Mouse (Mus musculus) ES-E14 (cell line): ENCODE measurements at regions not wholly inside any gene's neighbourhood (a gene's known extent, or its start where the extent isn't known, plus 50 kb on each side); places are given as distances from the start of the nearest gene placed in this dataset.

Experiments used
- DNase-seq: peaks from one replicate; pipeline ENCODE4 v3.0.0-alpha.2; 2013; ENCODE audit warnings: low read depth, low spot score
- H3K27ac ChIP-seq: 2 replicates; pipeline ENCODE4 v1.5.1; 2012; ENCODE audit warnings: low read depth, mild to moderate bottlenecking, low read length, moderate library complexity, mixed read lengths; ENCODE audit not compliant: poor library complexity, insufficient read depth, severe bottlenecking
- H3K36me3 ChIP-seq: 2 replicates; pipeline ENCODE4 v1.6.1; 2012; ENCODE audit warnings: mild to moderate bottlenecking, low read length, moderate library complexity, mixed read lengths; ENCODE audit not compliant: control insufficient read depth, poor library complexity, insufficient read depth, severe bottlenecking
- H3K4me1 ChIP-seq, 2 experiments: fragments of 150-350 bp in 1 of 2; sonication (generic) in 1 of 2; 2 replicates each; pipeline ENCODE4 v1.6.1; 2012; ENCODE audit warnings: low read length in 2 of 2, mild to moderate bottlenecking in 1 of 2, mixed read lengths in 1 of 2; ENCODE audit not compliant: control insufficient read depth in 2 of 2, insufficient read depth in 2 of 2, poor library complexity in 1 of 2
- H3K4me3 ChIP-seq, 2 experiments: fragments of 150-350 bp in 1 of 2; sonication (generic) in 1 of 2; 2 replicates each; pipeline ENCODE4 v1.5.1; 2012; ENCODE audit warnings: low read length in 2 of 2, low read depth in 1 of 2, mild to moderate bottlenecking in 1 of 2, mixed read lengths in 1 of 2; ENCODE audit not compliant: insufficient read depth in 1 of 2, poor library complexity in 1 of 2, severe bottlenecking in 1 of 2
- H3K9ac ChIP-seq: 2 replicates; pipeline ENCODE4 v1.6.1; 2012; ENCODE audit warnings: low read depth, mild to moderate bottlenecking, low read length, mixed read lengths; ENCODE audit not compliant: poor library complexity, insufficient read depth, severe bottlenecking
- H3K9me3 ChIP-seq: fragments of 150-350 bp; sonication (generic); 2 replicates; pipeline ENCODE4 v1.6.1; 2012; ENCODE audit warnings: low read depth, mild to moderate bottlenecking, low read length; ENCODE audit not compliant: control insufficient read depth, insufficient read depth
- CHD2 ChIP-seq: IDR thresholded peaks from 2 replicates; pipeline ENCODE4 v1.6.1; 2014; ENCODE audit warnings: mild to moderate bottlenecking, low read depth, low read length, inconsistent platforms
- HCFC1 ChIP-seq: IDR thresholded peaks from 2 replicates; pipeline ENCODE4 v1.6.1; 2012; ENCODE audit warnings: low read length, inconsistent platforms, borderline replicate concordance; ENCODE audit not compliant: insufficient read depth
- MAFK ChIP-seq: IDR thresholded peaks from 2 replicates; pipeline ENCODE4 v1.6.1; 2014; ENCODE audit warnings: mild to moderate bottlenecking, low read depth, low read length, inconsistent platforms; ENCODE audit not compliant: insufficient read depth
- ZC3H11A ChIP-seq: IDR thresholded peaks from 2 replicates; pipeline ENCODE4 v1.6.1; 2012; ENCODE audit warnings: low read depth, mild to moderate bottlenecking, inconsistent platforms, low read length, borderline replicate concordance
- ZNF384 ChIP-seq: IDR thresholded peaks from 2 replicates; pipeline ENCODE4 v1.6.1; 2012; ENCODE audit warnings: low read depth, low read length, inconsistent platforms
- in situ Hi-C, 2 experiments: fragments of 600-800 bp; cut with MboI; formaldehyde crosslinking; loops; one replicate each; pipeline ENCODE4 v1.15.1; 2025; ENCODE audit warnings: low sequenced_read_pairs in 2 of 2, inconsistent platforms in 1 of 2; ENCODE audit not compliant: unreplicated experiment in 2 of 2

DNA sequence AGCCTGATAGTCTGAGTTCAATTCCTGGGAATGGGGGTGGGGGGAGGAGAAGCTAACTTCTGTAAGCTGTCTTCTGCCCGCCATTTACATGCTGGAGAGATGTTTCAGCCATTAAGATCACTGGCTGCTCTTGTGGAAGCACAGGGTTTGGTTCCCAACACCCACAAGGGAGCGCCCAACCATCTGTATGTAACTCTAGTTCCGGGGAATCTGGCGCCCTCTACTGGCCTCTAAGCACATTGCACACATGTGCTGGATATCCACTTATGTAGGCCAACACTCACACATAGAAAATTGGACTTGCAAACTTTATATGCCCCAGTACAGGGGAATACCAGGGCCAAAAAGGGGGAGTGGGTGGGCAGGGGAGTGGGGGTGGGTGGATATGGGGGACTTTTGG is 126.9 kb downstream of the Postn start:
- H3K4me3 ChIP-seq = no peak overlapping the region
- H3K9me3 ChIP-seq = no peaks in the 10 kb centered on the region
- in situ Hi-C loops = no loop called here
- no peak overlapping the region for H3K9ac ChIP-seq
- DNase-seq = peak; percentile 35
- H3K4me1 ChIP-seq = no peaks in the 10 kb centered on the region
- H3K36me3 ChIP-seq = no peaks in the 10 kb centered on the region
- TF ChIP-seq ZC3H11A (peak; percentile 38; the same call in 1 of the 2 replicates), CHD2 (no peak), HCFC1 (no peak)
- no peak overlapping the region for H3K27ac ChIP-seq

DNA sequence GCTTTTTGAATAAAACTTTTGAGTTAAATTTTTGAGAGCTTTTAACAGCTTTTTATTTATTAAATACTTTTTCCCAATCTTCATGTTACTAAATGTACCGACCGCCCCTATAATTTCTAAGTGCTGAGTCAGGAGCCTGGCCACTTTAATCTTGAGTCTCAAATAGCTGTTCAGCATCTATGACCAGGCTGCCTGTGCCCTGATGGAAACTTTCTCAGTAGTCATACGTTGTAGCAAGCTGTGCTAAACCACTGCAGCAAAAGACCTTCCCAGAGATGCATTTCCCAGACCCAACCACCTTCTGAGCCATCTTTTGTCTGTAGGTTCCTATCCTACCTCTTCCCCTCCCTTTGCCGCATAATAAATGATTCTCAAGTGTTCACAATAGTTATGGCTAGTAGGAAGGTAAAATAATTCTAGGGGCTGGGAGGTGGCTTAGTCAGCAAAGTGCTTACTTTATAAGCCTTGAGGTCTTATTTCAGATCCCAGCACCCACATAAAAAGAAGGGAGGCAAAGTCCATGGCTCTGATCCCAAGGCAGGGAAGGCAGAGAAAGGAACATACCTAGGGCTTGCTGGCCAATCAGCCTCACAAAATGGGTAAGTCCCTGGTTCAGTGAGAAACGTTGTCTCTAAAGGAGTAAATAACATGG is 129.5 kb downstream of the Postn start:
- Histone ChIP-seq H3K27ac (no peak overlapping the region), H3K9ac (no peak overlapping the region), H3K4me1 (no peaks in the 10 kb centered on the region), H3K9me3 (no peaks in the 10 kb centered on the region), H3K4me3 (no peak overlapping the region), H3K36me3 (no peaks in the 10 kb centered on the region)
- TF ChIP-seq HCFC1 = no peak
- TF ChIP-seq CHD2 = no peak
- TF ChIP-seq ZC3H11A = no peak
- no peak for TF ChIP-seq MAFK
- no peak for TF ChIP-seq ZNF384
- DNase-seq = no peak
- in situ Hi-C loops = no loop called here

DNA sequence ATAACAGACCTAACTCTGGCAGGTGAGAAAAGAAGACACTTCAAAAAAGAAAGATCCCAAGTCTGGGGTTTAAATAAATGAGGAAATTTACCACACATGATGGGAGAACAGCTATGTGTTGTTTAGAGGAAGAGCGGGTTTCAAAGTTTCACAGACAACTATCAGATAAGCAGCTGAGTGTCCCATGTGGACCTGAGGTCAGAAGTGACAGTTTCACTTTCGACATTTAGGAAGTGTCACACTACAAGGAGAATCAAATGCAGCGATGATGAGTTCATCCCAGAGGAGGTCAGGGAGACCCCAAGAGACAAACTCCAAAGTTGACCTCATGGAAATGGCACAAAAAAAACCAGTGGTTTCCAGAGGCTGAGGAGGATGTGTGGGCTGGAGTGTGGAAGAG is 132.7 kb downstream of the Postn start:
- TF ChIP-seq ZNF384 (no peak), CHD2 (no peak), ZC3H11A (no peak), MAFK (no peak)
- H3K9me3 ChIP-seq = no peaks in the 10 kb centered on the region
- no peaks in the 10 kb centered on the region for H3K36me3 ChIP-seq
- in situ Hi-C loops = no loop called here
- no peaks in the 10 kb centered on the region for H3K4me1 ChIP-seq
- no peak overlapping the region for H3K4me3 ChIP-seq
- H3K9ac ChIP-seq = no peak overlapping the region
- no peak for DNase-seq
- H3K27ac ChIP-seq = no peak overlapping the region

DNA sequence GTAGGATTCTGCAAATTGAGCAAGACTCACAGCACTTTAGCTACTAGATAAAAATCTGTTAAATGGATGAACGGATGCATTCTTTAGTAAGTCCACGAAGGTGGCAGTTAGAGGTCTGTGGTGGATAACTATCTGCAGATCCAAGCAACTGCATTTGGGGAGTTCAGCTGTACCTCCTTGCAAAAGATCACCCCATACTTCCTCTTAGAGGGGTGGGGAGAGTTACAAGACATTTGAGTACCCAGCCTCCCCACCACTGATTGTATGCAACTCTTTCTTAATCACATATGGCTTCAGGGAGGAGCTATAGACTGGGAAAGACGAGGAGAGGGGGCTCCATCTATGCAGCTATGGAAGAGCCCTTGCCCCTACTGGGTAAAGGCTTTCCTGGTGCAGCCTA is 144.1 kb downstream of the Postn start:
- no peak for TF ChIP-seq CHD2
- in situ Hi-C loops = no loop called here
- no peak overlapping the region for H3K27ac ChIP-seq

DNA sequence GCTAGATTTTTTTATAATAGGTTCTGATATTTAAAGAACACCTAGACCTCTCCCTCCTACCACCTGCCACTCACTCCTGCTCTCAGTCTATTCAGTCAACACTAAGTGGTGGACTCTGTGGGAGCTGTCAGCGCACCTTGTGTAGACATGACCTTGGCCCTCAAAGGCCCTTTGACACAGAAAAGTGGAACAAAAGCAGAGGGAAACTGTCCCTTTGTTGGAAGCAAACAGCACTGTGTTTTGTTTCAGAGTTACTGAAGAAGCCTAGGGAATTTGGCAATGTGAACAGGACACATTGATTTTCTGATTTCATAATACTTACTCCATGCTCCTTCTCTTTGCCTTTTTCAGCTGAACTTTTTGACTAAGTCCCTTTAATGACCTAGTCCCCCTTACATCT is 146.7 kb downstream of the Postn start:
- no peaks in the 10 kb centered on the region for H3K9me3 ChIP-seq
- in situ Hi-C loops = no loop called here
- H3K4me1 ChIP-seq = no peaks in the 10 kb centered on the region
- no peak overlapping the region for H3K27ac ChIP-seq
- TF ChIP-seq HCFC1 (no peak), MAFK (no peak), ZC3H11A (no peak), CHD2 (no peak), ZNF384 (no peak)
- no peak for DNase-seq
- H3K36me3 ChIP-seq = no peaks in the 10 kb centered on the region
- H3K9ac ChIP-seq = no peak overlapping the region
- H3K4me3 ChIP-seq = no peak overlapping the region

More for the DNA sequence above, 144.1 kb downstream of the Postn start:
- DNase-seq = no peak
- no peak overlapping the region for H3K4me3 ChIP-seq
- no peaks in the 10 kb centered on the region for H3K4me1 ChIP-seq
- H3K9ac ChIP-seq = no peak overlapping the region
- no peaks in the 10 kb centered on the region for H3K9me3 ChIP-seq
- H3K36me3 ChIP-seq = no peaks in the 10 kb centered on the region
